Mouse (Mus musculus): ENCODE measurements at regions not wholly inside any gene's neighbourhood (a gene's known extent, or its start where the extent isn't known, plus 50 kb on each side); places are given as distances from the start of the nearest gene placed in this dataset.
A peak's percentile ranks its signal among the peaks of the same experiment; 100 is the strongest.
"Not testable (repeated sequence)": the region's sequence is repeated elsewhere in the genome, so short reads cannot be mapped to it uniquely, and the experiment has no call there.

DNA sequence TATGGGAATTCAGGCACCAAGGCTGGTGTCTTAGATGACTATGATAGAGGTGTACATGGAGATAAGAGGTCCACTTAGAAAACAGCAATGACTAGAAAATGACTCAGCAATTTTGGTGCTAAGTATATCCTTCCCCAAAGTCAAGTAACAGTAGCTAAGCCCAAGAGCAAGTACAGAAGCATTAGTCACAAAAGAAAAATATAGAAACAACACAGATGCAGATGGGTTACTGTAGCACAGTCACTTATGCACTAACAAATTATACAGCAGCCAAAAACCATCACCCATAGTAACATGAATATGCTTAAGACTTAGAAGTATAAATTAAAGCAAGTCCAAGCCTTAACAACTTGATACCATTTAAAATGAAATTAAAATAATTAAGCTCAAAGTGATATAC is 378.5 kb upstream of the Meis2 start:
- no peak for DNase-seq (ENCODE audit: low spot score)

DNA sequence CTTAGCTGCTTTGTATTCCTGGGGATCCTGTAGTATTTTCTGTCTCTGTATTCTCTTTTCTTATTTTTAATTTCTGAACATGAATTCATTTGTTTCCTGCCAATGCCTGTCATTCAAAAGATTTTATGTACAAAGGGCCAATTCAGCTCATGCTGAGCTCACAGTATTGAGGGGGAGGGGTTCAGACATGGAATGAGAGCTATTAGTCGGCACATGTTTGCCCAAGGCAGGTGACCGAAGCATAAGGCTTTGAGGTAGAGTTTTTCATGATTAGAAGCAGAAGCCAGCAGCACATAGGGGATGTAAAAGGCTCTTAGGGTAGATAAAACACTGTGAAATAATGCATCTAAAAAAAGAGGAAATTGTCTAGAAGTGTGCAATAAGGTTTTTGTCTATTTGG is 374.6 kb upstream of the Meis2 start:
- peak; percentile 14 for DNase-seq (ENCODE audit: low spot score)

DNA sequence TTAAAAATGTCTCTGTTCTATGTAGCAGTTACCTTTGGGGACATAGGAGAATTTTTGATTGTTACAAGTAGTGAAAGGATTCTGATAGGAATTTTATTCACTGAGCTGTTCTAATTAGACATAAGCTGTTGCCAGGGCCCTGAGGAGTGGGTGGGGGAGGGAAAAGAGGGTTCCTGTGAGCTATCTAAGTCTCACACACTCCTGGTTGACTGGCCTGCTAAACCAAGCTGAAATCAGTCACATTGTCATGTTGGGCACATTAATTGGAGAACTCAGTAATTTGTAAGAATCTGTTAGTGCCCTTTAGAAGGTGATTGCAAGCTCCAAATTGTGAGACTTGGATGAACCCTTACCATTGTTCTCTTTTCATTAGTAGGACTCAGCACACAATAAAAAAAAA is 367.8 kb upstream of the Meis2 start:
- DNase-seq (ENCODE audit: low spot score), result no peak

DNA sequence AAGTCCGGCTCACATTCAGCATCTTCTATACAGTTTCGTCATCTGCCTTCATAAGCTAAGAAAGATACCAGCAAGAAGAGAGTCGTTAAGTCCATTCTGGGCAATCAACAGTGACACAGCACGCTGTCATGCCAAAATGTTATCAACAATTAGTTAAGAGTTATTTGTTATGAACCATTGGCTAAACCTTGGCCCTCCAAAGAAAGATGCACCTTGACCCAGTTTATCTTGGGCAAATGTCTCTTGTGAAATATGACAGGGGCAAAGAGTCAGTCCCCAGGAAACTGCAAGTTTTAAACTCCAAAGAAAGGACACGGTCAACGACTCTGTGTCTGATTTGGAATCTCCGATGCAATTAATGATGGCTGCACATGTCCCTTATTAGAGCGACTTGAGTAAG is 358.5 kb upstream of the Meis2 start:
- no peak for DNase-seq (ENCODE audit: low spot score)

DNA sequence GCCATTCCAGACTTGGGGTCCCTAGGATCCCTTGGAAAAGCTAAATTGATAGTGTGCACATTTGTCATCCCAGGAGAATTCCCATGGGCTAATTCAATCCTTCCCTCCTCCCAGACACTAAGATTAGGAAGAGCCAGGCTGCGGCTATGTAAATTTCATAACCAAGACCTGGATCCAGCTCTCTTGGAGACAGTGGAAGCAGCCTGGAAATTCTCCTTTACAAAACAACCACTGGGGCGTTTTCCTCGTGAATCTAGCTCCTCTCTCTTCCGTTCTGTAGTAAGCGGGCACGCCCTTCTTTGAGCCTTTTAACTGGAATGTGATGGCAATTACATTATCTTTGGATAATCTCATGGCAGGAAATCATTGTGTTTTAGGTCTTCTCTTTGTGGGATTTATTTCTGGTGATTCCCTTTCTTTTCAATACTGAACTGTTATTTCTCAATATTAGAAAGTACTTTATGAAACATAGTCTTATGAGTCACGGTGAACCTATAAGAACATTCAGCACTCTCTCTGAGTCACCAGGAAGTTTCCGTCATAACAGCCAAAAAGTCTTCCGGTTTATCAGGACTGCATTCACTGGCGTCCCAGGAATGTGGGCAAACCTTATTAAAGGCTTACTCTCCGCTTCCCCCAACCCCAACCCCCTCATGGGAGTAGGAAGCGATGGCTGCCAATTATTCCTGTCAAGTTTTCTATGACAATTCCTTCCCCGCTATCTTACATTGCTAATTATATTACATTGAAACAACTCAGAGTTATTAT is 352.0 kb upstream of the Meis2 start:
- DNase-seq (ENCODE audit: low spot score), result no peak

DNA sequence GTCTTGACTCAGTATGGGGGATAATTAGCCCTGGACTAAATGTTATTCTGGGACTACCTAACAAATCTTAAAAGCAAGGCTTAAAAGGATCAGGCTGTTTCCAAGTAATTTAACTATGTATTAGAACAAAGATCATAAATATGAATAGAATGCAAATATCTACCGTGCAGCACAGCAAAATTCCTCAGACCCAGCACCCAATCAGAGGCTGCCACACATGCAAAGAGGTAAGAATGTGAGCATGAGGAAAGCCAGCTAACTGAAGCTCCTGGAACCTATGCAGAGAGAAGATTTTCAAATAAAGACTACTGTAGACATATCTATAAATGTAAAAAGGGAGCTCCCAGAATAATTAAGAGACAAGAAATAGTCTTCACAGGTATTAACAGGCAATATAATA is 350.1 kb upstream of the Meis2 start:
- no peak for DNase-seq (ENCODE audit: low spot score)

DNA sequence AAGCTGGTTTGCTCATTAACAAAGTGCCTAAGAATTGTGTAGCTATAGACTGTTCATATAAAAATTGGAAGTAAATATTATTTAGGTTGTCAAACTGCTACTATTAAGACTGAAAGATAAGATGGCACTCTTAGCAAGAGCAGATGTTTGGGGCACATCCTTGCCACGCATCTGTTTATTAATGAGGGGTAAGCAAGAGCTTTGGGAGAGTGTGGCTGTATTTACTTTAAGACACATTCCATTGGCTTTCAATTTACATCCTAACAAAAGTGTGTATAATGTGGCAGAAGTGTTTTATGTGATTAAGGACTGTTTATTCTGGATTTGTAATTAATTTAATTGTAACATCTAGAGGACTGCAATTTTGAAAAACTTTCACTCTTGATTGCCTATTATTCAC is 336.5 kb upstream of the Meis2 start:
- DNase-seq (ENCODE audit: low spot score), result no peak

DNA sequence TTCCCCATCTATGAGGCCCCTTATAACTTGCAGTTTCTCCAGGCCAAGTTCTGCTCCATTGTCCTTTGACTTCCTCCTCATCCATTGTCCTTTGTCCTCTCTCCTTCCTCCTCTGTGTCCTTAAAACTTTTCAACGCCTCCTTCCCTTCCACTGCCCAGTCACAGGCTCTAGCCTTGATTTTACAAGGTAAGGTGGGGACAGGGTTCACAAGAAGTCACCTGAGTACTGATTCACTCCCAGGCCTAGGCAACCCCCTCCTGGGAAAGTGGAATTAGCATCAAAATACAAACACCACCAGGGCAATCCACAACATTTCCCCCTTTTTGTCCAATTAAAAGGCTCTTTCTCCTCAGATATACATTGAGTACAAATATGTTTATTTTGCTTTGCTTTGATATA is 334.3 kb upstream of the Meis2 start:
- no peak for DNase-seq (ENCODE audit: low spot score)

DNA sequence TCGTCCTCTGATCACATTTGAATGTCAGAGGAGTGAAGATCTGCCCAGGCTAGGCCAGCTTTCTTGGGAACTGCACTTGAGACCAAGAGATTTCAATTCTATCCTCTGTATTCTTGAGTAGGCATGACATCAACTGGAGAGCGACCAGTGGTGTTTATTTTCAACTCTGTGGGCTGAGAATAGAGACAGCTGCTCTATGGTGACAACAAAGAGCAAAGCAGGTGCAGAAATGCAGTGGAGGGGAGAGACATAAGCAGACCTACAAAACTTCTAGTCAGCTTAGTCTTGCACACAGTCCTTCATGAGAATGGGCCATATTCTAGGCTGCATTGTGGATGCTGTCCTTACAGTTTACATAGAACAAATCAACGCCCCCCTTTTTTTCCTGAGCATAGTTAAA is 303.2 kb upstream of the Meis2 start:
- no peak for DNase-seq (ENCODE audit: low spot score)

DNA sequence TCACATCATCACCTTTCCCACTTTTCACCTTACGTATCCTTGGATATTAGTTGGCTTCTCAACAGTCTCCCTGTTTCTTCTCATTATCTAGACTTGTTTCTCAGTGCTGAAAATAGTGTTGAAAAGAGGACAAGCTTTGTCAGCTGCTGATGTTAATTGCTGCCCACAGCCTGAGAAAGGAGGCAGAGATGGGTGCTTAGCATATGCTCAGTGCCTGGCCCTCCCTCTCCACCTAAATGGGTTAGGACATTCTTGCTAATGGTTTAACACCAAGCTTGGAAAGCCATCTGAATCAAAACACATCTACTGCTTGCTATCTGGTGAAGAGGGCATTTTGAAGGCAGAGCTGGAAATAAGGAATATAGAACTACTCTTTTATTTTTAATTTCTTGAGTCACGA is 298.5 kb upstream of the Meis2 start:
- DNase-seq (ENCODE audit: low spot score), result no peak

DNA sequence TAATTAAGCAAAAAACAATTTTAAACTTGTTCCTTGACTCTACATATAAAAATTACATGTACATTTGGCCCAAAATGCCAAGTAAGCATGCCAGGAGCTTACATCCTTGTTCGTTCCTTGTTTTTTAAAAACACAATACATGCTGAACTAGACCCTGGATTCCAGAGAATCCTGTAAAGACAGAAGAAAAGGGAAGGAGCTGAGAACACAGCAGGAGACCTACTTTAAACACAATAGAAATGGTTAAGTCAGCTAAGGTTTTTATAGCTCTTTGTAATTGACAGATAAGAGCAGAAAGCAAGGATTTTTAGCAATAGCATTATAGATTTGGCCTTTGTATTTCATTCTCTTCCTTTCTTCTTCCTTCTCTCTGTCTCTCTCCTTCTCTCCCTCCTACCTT is 292.5 kb upstream of the Meis2 start:
- peak; percentile 1 for DNase-seq (ENCODE audit: low spot score)

DNA sequence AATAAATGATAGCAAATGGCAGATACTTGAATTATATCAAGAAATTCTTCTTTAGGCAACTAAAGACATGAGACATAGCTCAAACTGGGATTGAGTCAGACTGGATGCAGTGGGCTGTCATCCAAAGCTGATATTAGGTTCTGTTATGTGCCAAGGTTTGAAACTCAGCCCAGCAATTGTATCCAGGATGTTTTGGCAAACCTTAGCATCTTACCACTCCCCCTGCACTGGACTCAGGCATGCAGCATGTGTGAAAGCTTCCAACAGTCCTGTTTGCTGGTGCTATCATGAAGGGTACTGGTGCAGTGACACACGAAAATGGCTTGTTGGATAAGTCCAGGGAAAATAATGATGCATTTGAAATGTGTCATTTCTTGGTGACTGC is 282.9 kb upstream of the Meis2 start:
- no peak for DNase-seq (ENCODE audit: low spot score)

DNA sequence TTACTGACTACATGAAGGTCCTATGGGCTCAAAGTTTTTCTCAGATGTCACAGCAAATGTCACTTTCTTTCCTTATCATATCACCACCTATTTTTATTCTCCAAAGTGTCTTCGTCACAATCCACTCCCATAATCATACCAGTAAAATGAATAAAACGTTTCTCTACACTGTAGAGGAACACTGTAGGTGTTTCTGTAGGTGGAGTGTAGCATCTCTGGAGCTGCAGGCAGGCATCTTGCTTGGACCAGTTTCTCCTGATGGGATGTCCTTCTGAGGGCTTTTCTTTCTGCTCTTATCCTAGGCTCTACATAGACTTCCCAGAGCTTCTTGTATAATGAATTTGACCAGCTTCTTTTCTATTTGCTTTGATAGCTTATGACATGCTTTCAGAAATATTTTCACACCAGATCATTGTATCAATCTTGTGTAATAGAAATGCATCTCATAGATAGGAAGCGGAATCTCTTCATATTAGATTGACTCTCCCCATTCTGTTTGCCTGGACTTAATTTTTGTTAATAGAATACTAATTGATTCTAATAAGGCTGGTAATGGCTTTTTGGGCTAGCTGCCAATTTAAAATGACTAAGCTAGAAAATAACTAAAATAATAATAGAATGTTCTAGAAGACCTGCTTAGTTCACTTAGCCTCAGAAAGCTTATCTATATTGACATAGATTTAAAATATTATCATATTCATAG is 282.3 kb upstream of the Meis2 start:
- no peak for DNase-seq (ENCODE audit: low spot score)

DNA sequence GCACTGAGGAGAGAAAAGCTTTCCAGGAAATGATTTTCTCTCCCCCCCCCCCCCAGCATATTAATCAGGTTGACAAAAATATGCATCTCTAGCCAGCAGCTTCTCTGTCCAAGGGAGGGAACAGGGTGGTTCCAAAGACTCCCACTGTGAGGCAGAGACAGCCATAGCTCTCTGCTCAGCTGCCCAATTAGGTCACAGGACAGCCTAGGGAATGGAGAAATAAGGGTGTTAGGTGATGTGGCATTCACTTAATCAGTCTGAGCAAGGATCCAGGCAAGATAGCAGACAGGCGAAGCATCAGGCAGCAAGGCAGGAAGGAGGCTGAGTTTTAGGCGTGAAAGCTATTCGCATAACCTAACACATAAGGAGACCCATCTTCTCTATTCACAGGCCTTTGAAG is 266.2 kb upstream of the Meis2 start:
- no peak for DNase-seq (ENCODE audit: low spot score)

DNA sequence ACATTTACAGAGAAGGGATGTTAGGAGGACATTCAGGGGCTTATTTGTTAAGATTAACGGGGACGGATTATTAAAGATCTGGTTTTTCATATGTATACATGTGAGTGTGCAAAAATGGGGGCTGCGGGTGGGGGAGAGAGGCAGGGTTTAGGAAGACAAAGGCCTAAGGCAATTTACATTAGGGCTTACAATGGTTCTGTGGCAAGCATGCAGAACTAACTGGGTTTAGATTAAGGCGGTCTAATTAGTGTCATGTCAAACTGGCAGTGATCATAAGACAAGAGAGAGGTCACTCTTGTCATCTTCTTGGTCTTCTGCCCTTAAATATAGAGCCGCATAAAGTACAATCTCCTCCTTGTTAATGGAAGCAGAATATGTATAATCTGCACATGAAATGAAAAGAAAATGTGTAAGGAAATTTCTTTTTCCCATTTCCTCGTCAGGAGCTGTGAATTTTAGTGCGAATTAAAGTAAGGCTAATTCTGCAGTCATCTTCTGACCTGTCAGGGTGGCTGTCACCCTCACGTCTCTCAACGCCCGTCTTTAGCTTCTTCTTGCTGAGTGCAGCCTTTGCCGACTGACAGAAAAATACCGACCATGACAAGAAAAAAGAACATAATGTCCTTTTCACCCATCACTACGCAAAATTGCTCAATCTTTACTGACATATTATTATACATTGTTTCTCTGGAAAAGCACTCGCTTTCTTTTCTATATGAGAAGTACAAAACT is 256.6 kb upstream of the Meis2 start:
- no peak for DNase-seq (ENCODE audit: low spot score)

DNA sequence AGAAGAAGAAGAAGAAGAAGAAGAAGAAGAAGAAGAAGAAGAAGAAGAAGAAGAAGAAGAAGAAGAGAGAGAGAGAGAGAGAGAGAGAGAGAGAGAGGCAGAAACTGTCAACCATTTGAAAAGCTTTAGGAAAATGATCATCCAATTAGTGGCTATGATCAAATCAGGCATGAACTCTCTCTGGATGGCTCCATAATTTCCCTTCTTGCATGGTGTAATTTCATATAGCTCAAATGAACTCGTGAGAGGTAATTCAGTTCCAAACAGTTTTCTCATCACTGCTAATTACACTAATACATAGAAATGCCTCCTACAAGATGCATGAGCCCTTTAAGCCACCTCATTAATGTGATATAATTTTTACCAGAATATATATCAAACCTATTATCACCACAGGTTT is 233.9 kb upstream of the Meis2 start:
- no peak for DNase-seq (ENCODE audit: low spot score)

DNA sequence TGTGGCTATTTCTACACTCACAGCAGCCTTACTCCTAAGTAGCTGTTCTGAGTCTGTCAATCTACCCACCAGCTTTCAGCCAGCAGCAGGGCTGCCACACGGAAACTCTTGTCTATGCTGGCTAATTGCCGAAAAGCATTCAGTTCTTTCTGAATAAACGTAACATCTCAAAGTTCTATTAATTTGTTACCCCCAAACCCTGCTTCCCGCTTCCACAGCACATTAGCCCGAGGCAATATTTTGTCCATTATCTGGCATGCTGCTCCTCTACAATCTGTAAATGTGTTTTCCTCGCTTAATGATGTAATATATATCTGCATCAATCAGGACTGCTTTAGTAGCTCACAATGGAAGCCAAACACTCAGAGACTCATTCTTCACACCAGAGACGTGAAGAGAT is 224.2 kb upstream of the Meis2 start:
- DNase-seq (ENCODE audit: low spot score), result no peak

DNA sequence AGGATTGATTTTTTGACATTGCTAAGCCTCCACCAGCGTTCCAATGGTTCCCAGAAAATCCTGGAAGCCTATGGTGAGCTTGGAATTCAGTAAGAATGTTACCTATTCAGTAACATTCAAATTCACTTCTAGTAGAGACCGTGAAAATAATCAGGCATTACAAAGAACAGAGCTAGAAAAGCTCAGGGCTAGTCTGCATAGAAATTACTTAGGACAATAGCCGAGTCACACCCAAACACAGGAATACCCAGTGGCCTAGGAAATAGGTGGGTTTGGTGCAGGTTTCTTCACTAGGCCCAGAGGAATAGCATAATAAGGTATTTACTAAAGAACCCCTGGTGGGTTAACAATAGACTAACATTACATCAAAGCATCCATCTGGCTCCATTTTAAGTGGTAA is 177.6 kb upstream of the Meis2 start:
- DNase-seq (ENCODE audit: low spot score), result not testable (repeated sequence)

DNA sequence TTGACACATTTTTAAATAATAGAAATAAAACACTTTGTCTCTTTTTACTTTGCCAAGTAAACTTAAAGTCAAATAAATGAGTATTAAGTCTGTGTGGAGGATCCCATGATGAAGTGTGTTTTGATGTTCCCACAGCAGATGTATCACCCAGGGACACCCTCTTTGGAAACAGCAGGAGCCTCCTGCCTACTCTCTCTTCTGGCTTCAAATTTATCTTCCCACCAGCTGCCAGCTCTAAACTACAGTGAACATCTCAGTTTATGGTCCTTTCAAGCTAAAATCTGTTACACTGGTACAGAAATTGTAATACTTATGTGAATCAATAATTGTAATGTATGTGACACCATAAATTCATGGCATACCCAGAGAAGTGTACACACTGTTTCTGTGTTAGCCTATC is 171.1 kb upstream of the Meis2 start:
- DNase-seq (ENCODE audit: low spot score), result no peak

DNA sequence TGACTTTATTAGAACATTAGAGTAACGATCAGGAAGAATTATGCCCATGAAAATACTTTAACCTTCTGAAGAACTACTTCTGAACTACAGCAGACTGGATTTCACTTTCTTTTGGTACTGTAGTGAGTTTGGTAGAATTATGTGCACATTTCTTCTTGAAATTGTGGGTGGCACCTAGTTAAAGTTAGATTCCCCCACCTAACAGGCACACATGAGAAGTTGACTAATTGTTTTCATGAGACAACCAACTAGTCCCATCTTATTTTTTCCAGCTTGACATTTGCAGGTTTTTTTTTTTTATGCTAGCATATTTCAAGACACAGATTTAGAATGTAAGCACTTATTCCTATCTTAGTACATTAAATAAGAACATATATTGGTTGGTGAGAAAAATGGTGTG is 167.2 kb upstream of the Meis2 start:
- no peak for DNase-seq (ENCODE audit: low spot score)

DNA sequence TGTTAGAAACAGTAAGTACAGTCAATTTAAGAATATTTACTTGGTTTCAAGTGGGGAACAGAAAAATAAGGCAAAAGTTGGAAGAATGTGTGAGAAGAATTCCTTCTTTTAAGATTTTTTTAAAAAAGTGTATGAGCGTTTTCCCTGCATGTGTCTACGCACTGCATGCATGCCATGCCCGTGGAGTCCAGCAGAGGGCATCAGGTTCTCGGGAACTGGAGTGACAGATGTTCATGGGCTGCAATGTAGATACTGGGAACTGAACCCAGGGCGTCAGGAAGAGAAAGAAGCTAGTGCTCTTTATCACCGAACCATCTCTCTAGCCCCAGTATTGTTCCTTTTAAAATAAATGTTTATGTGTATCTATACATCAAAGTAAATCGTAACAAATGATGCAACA is 150.8 kb upstream of the Meis2 start:
- peak; percentile 30 for DNase-seq (ENCODE audit: low spot score)

DNA sequence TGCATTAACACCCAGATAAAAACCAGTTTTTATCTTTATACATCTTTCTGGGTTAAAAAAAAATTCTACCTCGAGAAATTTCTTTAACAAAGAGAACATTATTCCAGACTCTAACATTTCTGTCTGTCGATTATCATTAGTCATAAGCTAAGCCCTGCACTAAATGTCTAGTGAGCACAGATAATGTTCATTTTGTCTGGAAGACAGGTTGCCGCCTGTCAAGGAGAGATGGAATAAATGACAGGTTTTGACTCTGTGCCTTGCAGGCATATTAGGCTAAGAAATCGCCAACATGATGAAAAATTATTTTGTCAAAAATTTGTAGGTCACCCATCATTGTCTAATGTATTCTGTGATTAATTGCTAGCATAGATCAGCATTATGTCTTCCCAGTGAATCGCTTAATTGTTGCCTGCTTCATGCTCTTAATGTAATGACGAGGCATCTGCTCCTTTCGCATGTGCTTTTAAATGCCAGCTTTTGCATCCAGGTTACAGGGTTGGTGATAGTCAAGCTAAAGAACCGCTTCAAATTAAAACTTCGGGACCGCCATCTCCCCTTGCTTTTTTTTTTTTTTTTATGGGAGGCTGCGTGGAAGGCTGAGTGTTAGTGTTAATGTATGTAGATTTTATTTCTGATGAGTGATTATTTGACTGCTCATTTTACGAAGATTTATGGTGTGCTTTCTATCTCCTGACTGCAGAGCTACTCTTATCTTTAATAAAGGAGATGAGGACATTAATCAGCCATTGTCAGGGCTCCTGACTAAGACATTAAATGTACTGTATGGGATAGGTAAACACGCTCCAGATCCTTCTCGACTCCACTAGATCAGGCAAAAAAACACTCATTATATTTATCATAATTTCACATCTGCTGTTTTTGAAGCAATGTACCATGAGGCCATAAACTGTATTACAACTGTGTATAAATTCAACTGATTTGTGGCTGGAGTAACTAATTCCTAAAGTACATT is 135.9 kb upstream of the Meis2 start:
- no peak for DNase-seq (ENCODE audit: low spot score)

All from embryo, embryonic 10.5 days (tissue).